Mouse (Mus musculus): ENCODE results near the gene Wnt4. TPM values are rescaled to one million over a fixed set of nuclear protein-coding genes. Genes with fewer than 3 reads are reported as not detected.

Gene Wnt4
- total and polyA plus RNA-seq, 3 experiments = not detected

DNA sequence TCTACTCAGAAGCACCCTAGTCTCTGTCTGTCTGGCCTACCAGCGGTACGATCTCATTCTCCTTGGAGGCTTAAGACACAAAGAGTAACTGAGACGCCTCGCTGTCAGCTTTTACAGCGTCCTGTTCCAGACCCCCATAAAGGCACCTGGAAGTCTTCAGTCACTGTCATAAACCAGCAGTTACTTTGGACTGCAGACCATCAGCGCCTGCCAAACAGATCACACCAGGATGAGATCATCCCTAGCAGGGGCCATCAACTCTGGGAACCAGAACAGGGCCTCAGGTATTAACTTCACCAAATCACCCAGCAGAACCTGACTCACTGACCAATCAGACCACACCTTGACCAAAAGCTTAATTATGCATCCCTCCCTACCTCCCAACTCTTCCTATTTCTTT is 37.3 kb downstream of the Wnt4 start:
- no peak for TF ChIP-seq NELFE (IDR thresholded peaks at IDR 0.05; ENCODE audit: low read depth, low read length)
- TF ChIP-seq MAFK (IDR thresholded peaks at IDR 0.05; ENCODE audit: borderline replicate concordance, low read depth, low read length) = no peak
- no peak for TF ChIP-seq CHD2 (IDR thresholded peaks at IDR 0.05; ENCODE audit: low read length)
- no peak for TF ChIP-seq TCF12 (IDR thresholded peaks at IDR 0.05; ENCODE audit: low read depth, low read length)
- TF ChIP-seq CTCF (IDR thresholded peaks at IDR 0.05 in 2 of 3, conservative IDR thresholded peaks at IDR 0.05 in 1 of 3; ENCODE audit: control insufficient read depth in 1 of 3, insufficient read depth in 1 of 3, low read depth in 2 of 3, low read length in 3 of 3, poor library complexity in 1 of 3, severe bottlenecking in 1 of 3) = no peak
- Histone ChIP-seq H3K27me3 (ENCODE audit: control insufficient read depth in 1 of 2, insufficient read depth in 2 of 2, low read length in 2 of 2) (no peaks in the 10 kb centered on the region), H3K9ac (ENCODE audit: control insufficient read depth, low read depth, low read length, poor library complexity, severe bottlenecking) (no peak overlapping the region), H3K9me3 (replicated peaks; ENCODE audit: insufficient read depth, low read length) (no peaks in the 10 kb centered on the region), H3K79me2 (ENCODE audit: control insufficient read depth, insufficient read depth, low read length, poor library complexity) (no peaks in the 10 kb centered on the region), H3K27ac (ENCODE audit: control insufficient read depth, low read depth, low read length) (no peak overlapping the region), H3K36me3 (ENCODE audit: control insufficient read depth in 1 of 2, insufficient read depth in 2 of 2, low read length in 2 of 2) (peaks cover 0 to 2% of the 10 kb centered on the region in 2 experiments; a peak in 2 of 4 replicates), H3K4me3 (ENCODE audit: control insufficient read depth in 1 of 2, insufficient read depth in 1 of 2, low read depth in 2 of 2, low read length in 2 of 2) (no peak overlapping the region), H3K4me1 (ENCODE audit: control insufficient read depth in 1 of 2, insufficient read depth in 2 of 2, low read length in 2 of 2) (no peaks in the 10 kb centered on the region)
- DNase-seq (ENCODE audit: low read depth, low spot score) = no peak

DNA sequence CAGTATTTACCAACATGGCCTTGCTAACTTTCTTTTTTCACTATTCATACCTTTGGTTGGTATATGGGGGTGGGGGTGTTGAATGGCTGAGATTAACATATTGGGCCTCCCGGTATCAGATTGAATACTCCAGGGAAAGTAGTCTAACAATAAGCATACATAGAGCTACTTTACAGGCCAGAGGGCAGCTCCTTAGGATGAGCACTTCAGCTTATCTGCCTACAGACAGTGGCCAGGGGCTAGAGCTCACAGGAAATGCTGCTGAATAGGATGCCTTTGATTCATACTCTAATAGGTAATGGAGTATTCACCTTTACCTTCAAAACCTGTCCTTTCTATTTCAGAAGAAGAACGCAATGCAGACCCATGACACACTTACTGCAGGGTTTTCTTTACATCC is 37.8 kb downstream of the Wnt4 start:
- Histone ChIP-seq H3K4me3 (ENCODE audit: control insufficient read depth in 1 of 2, insufficient read depth in 1 of 2, low read depth in 2 of 2, low read length in 2 of 2) (no peak overlapping the region), H3K79me2 (ENCODE audit: control insufficient read depth, insufficient read depth, low read length, poor library complexity) (no peaks in the 10 kb centered on the region), H3K9ac (ENCODE audit: control insufficient read depth, low read depth, low read length, poor library complexity, severe bottlenecking) (no peak overlapping the region), H3K27me3 (ENCODE audit: control insufficient read depth in 1 of 2, insufficient read depth in 2 of 2, low read length in 2 of 2) (no peaks in the 10 kb centered on the region), H3K27ac (ENCODE audit: control insufficient read depth, low read depth, low read length) (no peak overlapping the region), H3K9me3 (replicated peaks; ENCODE audit: insufficient read depth, low read length) (no peaks in the 10 kb centered on the region), H3K4me1 (ENCODE audit: control insufficient read depth in 1 of 2, insufficient read depth in 2 of 2, low read length in 2 of 2) (no peaks in the 10 kb centered on the region), H3K36me3 (ENCODE audit: control insufficient read depth in 1 of 2, insufficient read depth in 2 of 2, low read length in 2 of 2) (peaks cover 0 to 2% of the 10 kb centered on the region in 2 experiments; a peak in 2 of 4 replicates)
- TF ChIP-seq ZMIZ1 (IDR thresholded peaks at IDR 0.05; ENCODE audit: low read depth, low read length) = no peak
- no peak for TF ChIP-seq MAX (IDR thresholded peaks at IDR 0.05; ENCODE audit: low read length)
- no peak for TF ChIP-seq TBP (IDR thresholded peaks at IDR 0.05; ENCODE audit: low read depth, low read length)
- no peak for TF ChIP-seq GATA1 (IDR thresholded peaks at IDR 0.05; ENCODE audit: low read depth, low read length)
- no peak for TF ChIP-seq USF1 (IDR thresholded peaks at IDR 0.05; ENCODE audit: low read depth, low read length)
- TF ChIP-seq ZNF384 (IDR thresholded peaks at IDR 0.05; ENCODE audit: low read depth, low read length) = no peak
- TF ChIP-seq BHLHE40 (IDR thresholded peaks at IDR 0.05; ENCODE audit: borderline replicate concordance, low read depth, low read length) = no peak
- TF ChIP-seq MYC (IDR thresholded peaks at IDR 0.05; ENCODE audit: low read depth, low read length) = no peak
- TF ChIP-seq NRF1 (IDR thresholded peaks at IDR 0.05; ENCODE audit: insufficient read depth, low read depth, low read length, poor library complexity, severe bottlenecking) = no peak
- no peak for TF ChIP-seq TAL1 (IDR thresholded peaks at IDR 0.05; ENCODE audit: low read length)
- TF ChIP-seq E2F4 (IDR thresholded peaks at IDR 0.05; ENCODE audit: borderline replicate concordance, low read depth, low read length) = no peak
- no peak for TF ChIP-seq HCFC1 (IDR thresholded peaks at IDR 0.05; ENCODE audit: low read depth, low read length)
- TF ChIP-seq EP300 (IDR thresholded peaks at IDR 0.05; ENCODE audit: low read depth in 1 of 2, low read length in 2 of 2) = no peak
- TF ChIP-seq MAZ (IDR thresholded peaks at IDR 0.05; ENCODE audit: low read depth, low read length) = no peak
- TF ChIP-seq MEF2A (IDR thresholded peaks at IDR 0.05; ENCODE audit: extremely low read depth, insufficient replicate concordance, low read depth, low read length, poor library complexity, severe bottlenecking) = no peak
- TF ChIP-seq ETS1 (IDR thresholded peaks at IDR 0.05; ENCODE audit: low read depth, low read length) = no peak
- no peak for TF ChIP-seq CHD1 (IDR thresholded peaks at IDR 0.05; ENCODE audit: low read depth, low read length)
- no peak for DNase-seq (ENCODE audit: low read depth, low spot score)

All from MEL (cell line).